Mouse (Mus musculus) kidney, adult 18-20 months (tissue): ENCODE data around the gene Hoxc5.

Experiments used
- DNase-seq: peaks from one replicate; pipeline ENCODE4 v3.0.0; 2021

Gene Hoxc5

GRCm38 (mm10) chr15:102945185-102946077, 21.8 kb upstream of the Hoxc5 start:
- no peak for DNase-seq

GRCm38 (mm10) chr15:102947276-102947675, 20.0 kb upstream of the Hoxc5 start:
- DNase-seq: no peak

- no peak for DNase-seq
These were observed 18.4 kb upstream of the Hoxc5 start for GRCm38 (mm10) chr15:102948842-102949241.

- DNase-seq: no peak
These were observed 17.5 kb upstream of the Hoxc5 start for GRCm38 (mm10) chr15:102949696-102950095.

GRCm38 (mm10) chr15:102950877-102951276, 16.4 kb upstream of the Hoxc5 start:
- DNase-seq: no peak

GRCm38 (mm10) chr15:102953561-102953960, 13.7 kb upstream of the Hoxc5 start:
- DNase-seq: no peak

GRCm38 (mm10) chr15:102954192-102955006, 12.8 kb upstream of the Hoxc5 start, which contains the start of gene Hoxc11:
Gene Hoxc11 (plus strand): TSS chr15:102954427.
- DNase-seq: peak; percentile 57

- DNase-seq: no peak
These were observed 12.2 kb upstream of the Hoxc5 start for GRCm38 (mm10) chr15:102955007-102955382.

- peak; percentile 53 for DNase-seq
These were observed 11.2 kb upstream of the Hoxc5 start for GRCm38 (mm10) chr15:102955833-102956640.

GRCm38 (mm10) chr15:102956906-102957305, 10.3 kb upstream of the Hoxc5 start:
- no peak for DNase-seq

GRCm38 (mm10) chr15:102959663-102960191, 7.5 kb upstream of the Hoxc5 start:
- no peak for DNase-seq

GRCm38 (mm10) chr15:102961728-102962127, 5.5 kb upstream of the Hoxc5 start:
- DNase-seq: no peak

GRCm38 (mm10) chr15:102962492-102962891, 4.8 kb upstream of the Hoxc5 start:
- peak; percentile 63 for DNase-seq

- DNase-seq: peak; percentile 56
These were observed 4.0 kb upstream of the Hoxc5 start for GRCm38 (mm10) chr15:102963259-102963658.

GRCm38 (mm10) chr15:102963671-102964640, 3.3 kb upstream of the Hoxc5 start:
- DNase-seq: peak; percentile 76

- DNase-seq: peak; percentile 64
These were observed 2.0 kb upstream of the Hoxc5 start for GRCm38 (mm10) chr15:102965003-102965891.

- DNase-seq: peak; percentile 93
These were observed 1.1 kb upstream of the Hoxc5 start for GRCm38 (mm10) chr15:102965892-102966775.

GRCm38 (mm10) chr15:102966776-102967311, 399 bp upstream of the Hoxc5 start, which contains the start of gene Hoxc10:
Gene Hoxc10 (plus strand): TSS chr15:102966796.
- no peak for DNase-seq
